Mouse (Mus musculus) liver, embryonic 14.5 days (tissue): ENCODE results near the gene Cc2d2b. TPM values are rescaled to one million over a fixed set of nuclear protein-coding genes. Genes with fewer than 3 reads are reported as not detected.

Source experiments
- ATAC-seq: fragments of 200-750 bp; cut with Nextera tagmentation; 2 replicates; pipeline ENCODE4 v1.8.0; 2017; ENCODE audit warnings: moderate number of reproducible peaks, mild to moderate bottlenecking, moderate library complexity; ENCODE audit not compliant: insufficient read depth
- DNase-seq, 3 experiments: peaks; one replicate each; pipeline ENCODE4 v3.0.0-alpha.2; 2012 to 2013; ENCODE audit warnings: low read depth in 3 of 3, low spot score in 3 of 3
- H3K27ac ChIP-seq: fragments of 300-500 bp; sonication (generic); 2 replicates; pipeline ENCODE4 v1.5.1; 2014; ENCODE audit warnings: moderate library complexity, mild to moderate bottlenecking, control low read depth, inconsistent platforms
- H3K27me3 ChIP-seq: fragments of 300-500 bp; sonication (generic); 2 replicates; pipeline ENCODE4 v1.6.1; 2014; ENCODE audit warnings: mild to moderate bottlenecking, low read length, moderate library complexity; ENCODE audit not compliant: control insufficient read depth, insufficient read depth
- H3K36me3 ChIP-seq: fragments of 300-500 bp; sonication (generic); replicated peaks from 2 replicates; pipeline ENCODE4 v1.6.1; 2014; ENCODE audit warnings: low read depth; ENCODE audit not compliant: control insufficient read depth, insufficient read depth
- H3K4me1 ChIP-seq, 2 experiments: fragments of 200-500 bp in 1 of 2; fragments of 300-500 bp in 1 of 2; sonication (generic) in 1 of 2; replicated peaks; 2 replicates each; pipeline ENCODE4 v1.6.1; 2012 to 2014; ENCODE audit warnings: antibody characterized with exemption in 1 of 2, inconsistent platforms in 1 of 2, low read length in 1 of 2; ENCODE audit not compliant: control insufficient read depth in 2 of 2, insufficient read depth in 2 of 2
- H3K4me2 ChIP-seq: fragments of 300-500 bp; sonication (generic); 2 replicates; pipeline ENCODE4 v1.6.1; 2014; ENCODE audit warnings: low read depth, mild to moderate bottlenecking, control low read depth, moderate library complexity
- H3K4me3 ChIP-seq, 2 experiments: fragments of 200-500 bp in 1 of 2; fragments of 300-500 bp in 1 of 2; sonication (generic) in 1 of 2; 2 replicates each; pipeline ENCODE4 v1.5.1; 2012 to 2014; ENCODE audit warnings: low read depth in 2 of 2, low read length in 2 of 2, mild to moderate bottlenecking in 2 of 2, control low read depth in 1 of 2, inconsistent platforms in 1 of 2, moderate library complexity in 1 of 2; ENCODE audit not compliant: insufficient read depth in 1 of 2
- H3K9ac ChIP-seq: fragments of 300-500 bp; sonication (generic); replicated peaks from 2 replicates; pipeline ENCODE4 v1.6.1; 2014; ENCODE audit warnings: mild to moderate bottlenecking, control low read depth, moderate library complexity
- H3K9me3 ChIP-seq: fragments of 300-500 bp; sonication (generic); 2 replicates; pipeline ENCODE4 v1.6.1; 2016; ENCODE audit warnings: low read length, mixed read lengths; ENCODE audit not compliant: control insufficient read depth
- CTCF ChIP-seq: IDR thresholded peaks from 2 replicates; pipeline ENCODE4 v1.5.1; 2016; ENCODE audit warnings: antibody characterized with exemption, low read depth, control low read depth
- EP300 ChIP-seq: IDR thresholded peaks from 2 replicates; pipeline ENCODE4 v1.6.1; 2016; ENCODE audit warnings: antibody characterized with exemption, low read depth
- WGBS: fragments of 180-500 bp; shearing (Covaris S2); extraction: QIAGEN DNeasy Blood & Tissue Kit; methylation state at CpG from one replicate; pipeline ENCODE4 v1.1.7; 2014; ENCODE audit not compliant: insufficient replicate concordance; 5-methylcytosine and 5-hydroxymethylcytosine counted together
- polyA plus RNA-seq, 2 experiments: library from polyadenylated mRNA; depleted of rRNA in 1 of 2; stranded (reverse) in 1 of 2; unstranded in 1 of 2; fragments of >200 nt; fragmentation: Nextera tagmentation in 1 of 2; extraction: Ambion mirVana in 1 of 2; gene quantifications; 2 replicates each; pipeline versions ENCODE4 v1.2.1 to v1.2.3; 2012 to 2014

The Cc2d2b gene
- polyA plus RNA-seq, 2 experiments, result 0.38 to 1.1 TPM

- Histone ChIP-seq H3K36me3 (no peaks in the 10 kb centered on the region), H3K27me3 (no peaks in the 10 kb centered on the region), H3K4me1 (0 out of 4 replicates have a peak, but pooled peaks cover 0 to 2% of the 10 kb centered on the region in 2 experiments), H3K27ac (no peak overlapping the region), H3K9me3 (no peaks in the 10 kb centered on the region), H3K9ac (no peak overlapping the region), H3K4me3 (no peak overlapping the region), H3K4me2 (no peak overlapping the region)
- DNase-seq (no peak), ATAC-seq (no peak)
- TF ChIP-seq EP300 (no peak), CTCF (no peak)
- WGBS, result 22% methylated on average over 5 of the region's 5 CpGs
Observed at GRCm38 (mm10) chr19:40868284-40868683, 119.7 kb downstream of the Cc2d2b start.

GRCm38 (mm10) chr19:40869425-40870105 is 121.0 kb downstream of the Cc2d2b start:
- Histone ChIP-seq H3K4me3 (no peak overlapping the region), H3K4me1 (peaks cover 2 to 3% of the 10 kb centered on the region in 2 experiments; a peak in 1 of 4 replicates), H3K9me3 (peaks cover 3% of the 10 kb centered on the region), H3K27me3 (no peaks in the 10 kb centered on the region), H3K4me2 (no peak overlapping the region), H3K36me3 (no peaks in the 10 kb centered on the region), H3K27ac (no peak overlapping the region), H3K9ac (no peak overlapping the region)
- no peak for DNase-seq
- TF ChIP-seq CTCF (no peak), EP300 (no peak)
- 71% methylated on average over 3 of the region's 3 CpGs for WGBS
- ATAC-seq, result no peak

GRCm38 (mm10) chr19:40872955-40873665 is 124.6 kb downstream of the Cc2d2b start:
- 2% methylated on average over 51 of the region's 51 CpGs for WGBS
- H3K9me3 ChIP-seq, result peaks cover 3% of the 10 kb centered on the region
- peaks cover 2 to 3% of the 10 kb centered on the region in 2 experiments; a peak in 1 of 4 replicates for H3K4me1 ChIP-seq
- H3K27ac ChIP-seq, result no peak overlapping the region
- H3K4me3 ChIP-seq, result peak overlapping the region; percentile 49 to 52
- ATAC-seq, result peak; percentile 92
- peak; percentile 79 to 84 (median 80) for DNase-seq
- H3K4me2 ChIP-seq, result peak overlapping the region; percentile 80
- TF ChIP-seq CTCF, result peak; percentile 79
- TF ChIP-seq EP300, result no peak
- H3K36me3 ChIP-seq, result no peaks in the 10 kb centered on the region
- H3K27me3 ChIP-seq, result peaks cover 9% of the 10 kb centered on the region
- peak overlapping the region; percentile 14 for H3K9ac ChIP-seq

Other genes with a start within 250 kb of the Cc2d2b start
- gene Sorbs1, start 235.0 kb upstream of the Cc2d2b start, polyA plus RNA-seq (2012; rRNA removed), result 6.6 and 11.3 TPM in 2 replicates
- gene Sorbs1, start 235.0 kb upstream of the Cc2d2b start, polyA plus RNA-seq (2014; fragmentation: Nextera tagmentation; extraction: Ambion mirVana), result 31.0 and 32.5 TPM in 2 replicates
- gene Aldh18a1, start 160.3 kb upstream of the Cc2d2b start, polyA plus RNA-seq (2012; rRNA removed), result 20.5 and 26.7 TPM in 2 replicates
- gene Aldh18a1, start 160.3 kb upstream of the Cc2d2b start, polyA plus RNA-seq (2014; fragmentation: Nextera tagmentation; extraction: Ambion mirVana), result 25.6 and 30.8 TPM in 2 replicates
- 1.4 and 1.5 TPM in 2 replicates for gene Tctn3, start 136.5 kb upstream of the Cc2d2b start, polyA plus RNA-seq (2012; rRNA removed)
- gene Tctn3, start 136.5 kb upstream of the Cc2d2b start, polyA plus RNA-seq (2014; fragmentation: Nextera tagmentation; extraction: Ambion mirVana), result 1.5 and 2.1 TPM in 2 replicates
- 1.5 and 1.6 TPM in 2 replicates for gene Entpd1, start 136.4 kb upstream of the Cc2d2b start, polyA plus RNA-seq (2012; rRNA removed)
- 2.5 and 2.8 TPM in 2 replicates for gene Entpd1, start 136.4 kb upstream of the Cc2d2b start, polyA plus RNA-seq (2014; fragmentation: Nextera tagmentation; extraction: Ambion mirVana)
- 2.9 and 3.2 TPM in 2 replicates for gene Ccnj, start 82.5 kb downstream of the Cc2d2b start, polyA plus RNA-seq (2012; rRNA removed)
- gene Ccnj, start 82.5 kb downstream of the Cc2d2b start, polyA plus RNA-seq (2014; fragmentation: Nextera tagmentation; extraction: Ambion mirVana), result 2.7 and 2.9 TPM in 2 replicates
- gene Zfp518a, start 146.0 kb downstream of the Cc2d2b start, polyA plus RNA-seq (2012; rRNA removed), result 1.9 and 2.7 TPM in 2 replicates
- 4.4 and 5.5 TPM in 2 replicates for gene Zfp518a, start 146.0 kb downstream of the Cc2d2b start, polyA plus RNA-seq (2014; fragmentation: Nextera tagmentation; extraction: Ambion mirVana)
- gene Blnk, start 245.8 kb downstream of the Cc2d2b start, polyA plus RNA-seq (2012; rRNA removed), result 0.42 and 0.45 TPM in 2 replicates
- 0.71 and 0.72 TPM in 2 replicates for gene Blnk, start 245.8 kb downstream of the Cc2d2b start, polyA plus RNA-seq (2014; fragmentation: Nextera tagmentation; extraction: Ambion mirVana)